Mouse (Mus musculus): ENCODE data around the gene Cog3. TPM values are rescaled to one million over a fixed set of nuclear protein-coding genes. Genes with fewer than 3 reads are reported as not detected.
A peak's percentile ranks its signal among the peaks of the same experiment; 100 is the strongest.
"Not testable (repeated sequence)": the region's sequence is repeated elsewhere in the genome, so short reads cannot be mapped to it uniquely, and the experiment has no call there.

Cog3 gene
- 10 to 100 TPM; 13.9 to 15.4 (median 14.6) TPM for total RNA-seq (2022)

DNA sequence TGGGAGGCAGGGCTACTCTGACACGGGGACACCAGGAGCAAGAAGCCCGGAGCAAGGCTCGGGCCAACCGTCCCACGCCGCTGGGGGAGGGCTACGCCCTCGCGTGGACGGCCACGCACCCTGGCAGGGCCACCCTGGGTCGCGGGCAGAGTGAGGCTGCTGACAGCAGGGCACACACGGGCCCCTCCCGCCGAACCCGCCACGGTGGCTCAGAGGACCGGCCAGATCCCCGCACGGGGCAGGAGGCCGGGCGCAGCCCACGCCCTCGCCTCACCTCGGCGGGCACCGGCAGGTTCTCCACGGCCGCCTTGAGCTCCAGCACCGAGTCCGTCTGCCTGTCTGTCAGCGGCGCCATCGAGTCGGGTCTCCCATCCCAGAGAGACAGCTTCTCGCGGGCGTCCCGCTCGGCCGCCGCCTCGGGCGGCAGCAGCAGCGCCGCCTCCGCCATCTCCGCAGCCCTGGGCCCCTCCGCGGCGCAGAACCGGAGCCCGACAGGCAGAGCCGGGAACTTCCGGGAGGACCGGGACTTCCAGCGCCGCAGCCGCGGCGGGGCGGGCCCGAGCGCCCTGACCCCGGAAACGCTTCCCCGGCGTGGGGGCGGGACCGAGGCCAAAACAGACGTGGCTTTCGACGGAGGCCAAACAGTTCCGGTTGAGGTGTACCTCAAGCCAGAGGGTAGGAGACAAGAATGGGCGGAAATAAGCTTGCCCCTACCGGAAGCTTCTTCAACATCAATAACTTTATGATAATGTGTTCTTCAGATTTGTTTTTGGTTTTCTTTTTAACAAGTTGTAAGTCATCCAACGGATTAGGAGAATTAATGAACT lies at the start of gene Cog3:
Gene Cog3, minus strand, starts transcription at position 527 of the 827 bp plus-strand sequence.
- peak; percentile 98 for DNase-seq (ENCODE audit: low spot score)

DNA sequence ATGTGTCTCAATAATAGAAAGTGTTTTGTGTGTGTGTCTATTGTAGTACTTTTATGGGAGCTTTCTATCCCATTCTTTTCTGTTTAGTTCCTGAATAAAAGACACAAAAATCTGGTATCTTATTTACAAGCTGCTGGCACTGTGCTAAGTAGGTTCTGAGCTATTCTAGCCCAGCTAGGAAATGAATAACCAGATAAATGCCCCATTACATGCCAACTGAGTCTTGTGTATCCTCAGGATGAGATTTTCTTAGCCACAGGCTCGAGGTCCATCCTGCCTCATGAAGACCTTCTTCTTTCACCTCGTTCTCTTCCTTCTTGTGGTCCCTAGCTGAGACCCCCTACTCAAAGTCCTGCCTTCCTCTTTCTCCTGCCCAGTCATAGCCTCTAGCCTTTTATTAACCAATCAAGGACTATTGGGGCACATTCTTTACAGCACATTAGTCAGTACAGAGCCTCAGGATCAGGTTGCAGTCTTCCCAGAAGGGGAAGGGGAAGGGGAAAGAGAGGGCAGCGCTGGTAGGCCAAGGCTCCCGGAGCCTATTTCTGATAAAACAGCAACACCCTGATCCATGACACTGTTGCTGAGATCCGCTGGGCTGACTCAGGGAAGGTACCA lies 43.6 kb upstream of the Cog3 start:
- DNase-seq (ENCODE audit: low spot score) = no peak

DNA sequence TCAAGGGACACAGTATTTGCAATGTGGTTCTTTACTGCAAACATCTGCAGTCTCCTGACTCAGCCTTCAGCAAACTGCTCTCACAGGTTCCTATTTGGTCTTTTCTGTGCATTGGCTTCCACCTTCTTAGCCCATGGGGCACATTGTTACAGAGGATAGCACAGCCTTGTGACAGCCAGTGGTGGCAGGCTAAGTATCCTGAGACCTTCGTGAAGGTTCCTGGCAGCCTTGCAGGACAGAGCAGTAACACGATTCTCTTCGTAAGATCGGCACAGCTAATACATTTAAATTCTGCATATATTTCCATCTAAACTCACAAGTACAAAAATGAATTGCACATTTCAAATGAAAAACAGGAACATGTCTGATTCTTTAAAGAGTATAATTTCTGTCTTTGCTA lies 41.6 kb upstream of the Cog3 start:
- no peak for DNase-seq (ENCODE audit: low spot score)

DNA sequence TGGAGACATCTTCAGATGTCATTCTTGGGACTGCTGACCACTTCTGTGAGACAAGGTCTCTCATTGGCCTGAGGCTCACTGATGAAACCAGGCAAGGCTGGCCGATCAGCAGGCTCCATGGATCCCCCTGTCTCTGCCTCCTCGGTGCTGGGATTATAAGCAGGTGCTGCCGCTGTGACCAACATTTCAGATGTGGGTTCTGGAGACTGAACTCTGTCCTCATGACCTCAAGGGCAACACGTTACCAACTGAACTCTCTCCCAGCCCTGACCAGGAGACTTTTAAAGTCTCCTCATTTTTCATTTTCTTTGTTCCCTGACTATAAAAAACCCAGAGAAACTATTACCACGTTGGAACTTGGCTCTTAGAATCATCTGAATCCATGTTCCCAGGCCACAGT lies 40.4 kb upstream of the Cog3 start:
- DNase-seq (ENCODE audit: low spot score) = no peak

DNA sequence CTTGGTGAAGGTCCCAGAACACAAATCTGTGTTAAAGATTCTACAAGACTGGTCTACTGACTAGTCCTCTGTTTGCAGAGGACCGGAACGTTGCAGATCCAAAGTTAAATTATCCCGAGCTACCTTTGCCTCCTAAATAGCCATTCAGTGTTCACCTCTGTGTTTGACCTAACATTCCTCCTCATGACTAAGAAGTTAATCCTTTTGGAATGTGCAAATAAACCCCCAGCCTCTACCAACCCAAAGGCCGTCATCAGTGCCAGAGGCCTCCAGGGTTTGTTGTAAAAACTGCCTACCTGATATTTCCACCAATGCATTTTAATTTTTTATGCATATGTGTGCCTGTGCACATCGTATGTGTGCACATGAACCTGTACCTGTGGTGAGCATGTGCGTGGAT lies 40.0 kb upstream of the Cog3 start:
- no peak for DNase-seq (ENCODE audit: low spot score)

DNA sequence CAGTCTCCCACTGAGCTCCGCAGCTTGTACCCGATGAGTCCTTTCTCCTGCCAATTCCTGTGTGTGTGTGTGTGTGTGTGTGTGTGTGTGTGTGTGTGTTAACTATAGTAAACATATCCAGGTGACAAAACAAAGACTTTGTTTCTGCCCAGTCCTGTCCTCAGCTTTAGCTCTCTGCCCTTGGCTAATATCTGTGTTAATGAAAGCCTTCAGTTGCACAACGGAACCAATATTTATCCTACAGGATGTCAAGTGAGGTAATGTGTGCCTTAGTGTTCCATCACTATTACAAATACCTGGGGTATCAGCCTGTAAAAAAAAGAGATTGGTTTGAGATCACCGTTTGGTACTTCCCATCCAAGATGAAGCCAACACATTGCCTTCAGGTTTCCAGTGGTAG lies 38.8 kb upstream of the Cog3 start:
- DNase-seq (ENCODE audit: low spot score) = no peak

DNA sequence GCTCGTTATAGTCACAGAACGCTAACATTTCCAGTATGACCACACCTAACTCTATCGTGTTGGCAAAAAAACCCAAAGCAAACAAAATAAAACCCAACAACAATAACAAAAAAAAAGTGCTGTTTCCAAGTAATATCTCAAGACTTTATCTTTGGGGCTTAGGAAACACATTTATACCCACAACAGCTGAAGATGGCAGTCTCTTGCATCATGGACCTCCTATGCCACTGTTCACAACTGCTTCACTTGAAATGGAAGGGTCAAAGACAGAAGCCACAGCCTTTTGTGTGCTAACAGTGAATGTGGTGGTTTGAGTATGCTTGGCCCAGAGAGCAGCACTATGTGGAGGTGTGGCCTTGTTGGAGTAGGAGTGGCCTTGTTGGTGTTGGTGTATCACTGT lies 37.1 kb upstream of the Cog3 start:
- no peak for DNase-seq (ENCODE audit: low spot score)

DNA sequence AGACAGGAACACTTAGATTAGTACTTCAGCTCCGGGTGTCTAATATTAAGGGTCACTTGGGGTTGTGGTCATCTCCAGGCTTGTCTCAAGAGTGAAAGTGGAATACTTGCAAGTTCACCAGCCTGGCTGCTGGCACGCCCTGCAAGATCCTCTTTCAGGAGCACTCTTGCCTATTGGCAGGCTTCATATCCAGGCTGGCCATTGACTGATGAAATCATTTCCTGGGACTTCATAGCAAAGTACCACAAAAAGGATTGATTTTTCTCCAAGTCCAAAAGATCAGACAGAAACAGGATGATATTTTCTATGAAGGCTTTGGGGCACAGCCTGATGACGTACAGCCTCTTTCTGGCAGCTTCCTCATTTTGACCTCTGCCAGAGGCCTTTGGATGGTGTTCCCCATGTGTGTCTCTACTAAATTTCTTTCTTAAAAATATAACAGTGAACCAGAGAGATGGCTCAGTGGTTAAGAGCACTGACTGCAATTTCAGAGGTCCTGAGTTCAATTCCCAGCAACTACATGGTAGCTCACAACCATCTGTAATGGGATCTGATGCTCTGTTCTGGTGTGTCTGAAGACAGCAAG lies 36.2 kb upstream of the Cog3 start:
- peak; percentile 24 for DNase-seq (ENCODE audit: low spot score)

DNA sequence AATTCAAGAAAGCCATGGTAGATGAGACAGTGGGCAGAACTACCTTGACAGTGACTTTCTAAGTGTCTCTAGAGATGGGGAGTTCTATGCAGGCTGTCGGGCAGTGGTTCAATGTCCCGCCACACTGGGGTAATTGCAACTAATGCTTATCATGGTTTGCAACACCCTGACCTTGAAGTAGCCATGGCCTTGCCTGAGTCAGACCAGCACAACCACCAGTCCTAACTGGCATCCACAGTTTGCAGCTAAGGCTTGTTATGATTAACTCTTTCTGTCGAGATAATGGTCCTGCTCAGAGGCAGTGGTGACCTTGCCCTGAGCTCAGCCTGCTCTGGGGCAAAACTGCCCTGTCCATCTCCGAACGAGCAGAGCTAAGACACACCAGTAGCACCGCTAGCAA lies 35.0 kb upstream of the Cog3 start:
- no peak for DNase-seq (ENCODE audit: low spot score)

DNA sequence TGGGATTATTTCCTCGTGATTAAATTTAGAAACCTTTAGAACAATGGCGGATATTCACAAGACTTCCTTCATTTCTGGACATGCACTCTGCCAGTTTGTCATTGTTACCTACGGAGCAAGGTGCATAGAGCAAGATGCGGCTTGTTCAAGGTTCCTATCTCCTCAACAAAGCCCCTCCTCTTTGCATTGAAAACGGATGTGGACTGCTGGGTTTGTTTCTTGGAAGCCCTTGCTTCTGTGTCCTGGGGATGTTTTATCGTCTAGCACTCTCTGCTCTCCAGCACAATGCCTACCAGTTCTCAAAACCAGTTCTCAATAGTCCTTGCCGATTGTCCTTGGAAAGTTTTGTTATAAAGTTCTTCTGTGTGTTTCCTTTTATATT lies 33.5 kb upstream of the Cog3 start:
- peak; percentile 36 for DNase-seq (ENCODE audit: low spot score)

DNA sequence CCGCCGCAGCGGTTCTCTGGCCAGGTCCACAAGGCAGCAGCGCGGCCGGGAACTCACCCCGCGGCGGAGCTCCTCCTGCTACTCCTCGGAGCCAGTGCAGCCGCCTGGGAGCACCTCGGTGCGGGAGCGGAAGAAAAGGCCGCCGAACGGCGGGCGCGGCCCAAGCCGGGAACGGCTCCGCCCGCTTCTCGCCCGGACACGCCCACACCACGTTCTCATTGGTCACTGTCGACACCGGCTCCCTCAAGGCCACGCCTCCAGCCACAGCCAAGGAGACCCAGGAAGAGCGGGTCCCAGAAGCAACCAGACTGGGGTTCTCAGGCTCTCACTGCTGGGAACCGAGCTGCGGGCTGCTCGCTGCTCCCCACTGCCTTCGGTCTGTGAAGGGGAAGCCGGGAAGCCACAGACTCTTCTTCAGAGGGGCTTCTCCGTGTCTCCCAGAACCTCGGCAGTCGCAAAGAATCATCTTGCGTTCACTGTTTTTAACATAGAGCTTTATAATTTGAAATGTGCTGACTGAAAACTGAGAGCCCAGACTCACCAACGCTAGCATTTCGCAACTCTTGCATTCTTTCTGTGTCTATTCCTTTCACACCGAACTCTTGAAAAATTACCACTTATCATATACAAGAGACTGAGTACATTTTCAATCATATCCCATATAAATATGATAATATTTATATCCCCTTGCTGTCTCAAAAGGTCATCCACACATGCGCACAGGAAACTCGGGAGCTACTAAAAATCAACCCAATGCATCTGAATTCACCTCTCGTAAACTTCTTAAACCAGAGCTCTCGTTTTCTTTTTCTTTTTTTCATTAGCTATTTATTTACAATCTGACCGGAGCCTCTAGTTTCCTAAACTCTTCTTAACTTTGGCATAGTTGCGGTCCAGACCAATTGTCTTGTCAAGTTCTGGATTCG lies 32.8 kb upstream of the Cog3 start, which contains the start of gene Slc25a30:
Gene Slc25a30, minus strand, starts transcription at position 170 of the 926 bp plus-strand sequence.
- DNase-seq (ENCODE audit: low spot score) = peak; percentile 97

DNA sequence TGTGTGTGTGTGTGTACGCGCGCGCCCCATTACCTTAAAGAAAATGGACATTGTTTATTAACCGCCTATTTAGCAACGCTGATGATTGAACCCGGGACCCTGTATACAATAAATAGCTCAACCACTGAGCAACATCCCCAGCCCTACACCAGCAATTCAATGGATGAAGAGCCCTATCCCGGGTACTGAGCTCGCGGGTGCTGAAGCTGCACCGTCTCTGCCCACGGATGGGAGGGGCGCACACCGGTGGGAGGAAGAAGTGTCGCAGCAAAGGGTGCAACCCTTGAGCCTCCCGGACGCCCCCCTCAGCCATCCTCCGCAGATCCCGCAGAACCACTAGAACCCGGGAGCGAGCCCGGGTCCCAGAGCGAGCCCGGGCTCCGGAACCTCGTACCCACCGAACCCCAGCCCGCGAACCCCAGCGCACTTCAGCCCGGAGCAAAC lies 32.1 kb upstream of the Cog3 start:
- no peak for DNase-seq (ENCODE audit: low spot score)

DNA sequence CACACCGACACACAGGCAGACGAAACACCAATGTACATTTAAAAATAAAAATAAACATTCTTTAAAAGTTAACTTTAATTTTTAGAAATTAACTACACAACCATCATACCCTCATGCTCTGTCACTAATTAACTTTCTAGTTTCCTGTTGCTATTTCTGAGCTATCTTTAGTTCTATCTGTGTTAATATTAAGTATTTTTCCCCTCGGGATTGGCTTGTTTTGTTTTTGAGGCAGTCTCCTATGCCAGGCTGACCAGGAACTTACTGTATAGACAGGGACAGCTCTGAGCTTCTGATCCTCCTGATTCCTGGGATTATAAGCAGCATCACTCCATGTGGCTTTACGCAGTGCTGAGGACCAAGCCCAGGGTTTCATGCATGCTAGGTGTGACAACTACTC lies 25.6 kb upstream of the Cog3 start:
- no peak for DNase-seq (ENCODE audit: low spot score)

DNA sequence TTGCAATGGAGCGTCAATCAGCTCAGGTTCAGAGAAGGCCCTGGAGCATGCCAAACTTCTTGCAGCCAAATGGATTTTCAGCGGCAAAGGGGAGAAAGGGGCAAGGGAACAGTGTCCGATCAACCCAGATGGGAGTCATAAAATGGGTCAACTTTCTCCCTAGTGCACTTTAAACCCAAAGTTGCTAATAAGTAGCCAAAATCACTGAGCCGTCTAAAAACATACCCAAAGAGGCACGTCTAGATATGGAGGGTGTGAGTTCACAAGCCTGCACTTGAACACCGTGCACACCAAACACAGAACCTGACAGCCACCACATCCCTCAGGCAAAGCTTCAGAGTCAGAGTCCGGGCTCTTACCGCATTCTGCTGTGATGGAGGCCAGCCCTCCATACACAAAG lies 22.3 kb upstream of the Cog3 start:
- no peak for DNase-seq (ENCODE audit: low spot score)

DNA sequence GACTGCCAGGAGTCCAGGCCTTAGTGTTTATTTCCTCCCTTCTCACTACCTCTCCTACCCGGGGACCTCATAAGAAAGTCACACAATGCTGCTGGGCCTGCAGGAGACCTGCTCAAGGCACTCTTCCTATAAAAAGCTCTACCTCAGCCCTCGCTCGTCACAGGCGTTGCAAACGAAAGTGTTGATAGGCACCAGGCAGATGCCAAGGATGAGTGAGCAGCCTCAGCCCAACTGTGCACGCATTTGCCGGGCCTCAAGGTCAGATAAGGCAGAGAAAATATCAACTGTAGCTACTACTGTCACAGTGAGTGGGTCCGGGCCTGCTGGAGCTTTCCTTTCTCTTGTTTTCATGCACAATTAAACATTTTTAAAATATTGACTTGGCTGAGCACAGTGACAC lies 19.1 kb upstream of the Cog3 start:
- DNase-seq (ENCODE audit: low spot score) = no peak

DNA sequence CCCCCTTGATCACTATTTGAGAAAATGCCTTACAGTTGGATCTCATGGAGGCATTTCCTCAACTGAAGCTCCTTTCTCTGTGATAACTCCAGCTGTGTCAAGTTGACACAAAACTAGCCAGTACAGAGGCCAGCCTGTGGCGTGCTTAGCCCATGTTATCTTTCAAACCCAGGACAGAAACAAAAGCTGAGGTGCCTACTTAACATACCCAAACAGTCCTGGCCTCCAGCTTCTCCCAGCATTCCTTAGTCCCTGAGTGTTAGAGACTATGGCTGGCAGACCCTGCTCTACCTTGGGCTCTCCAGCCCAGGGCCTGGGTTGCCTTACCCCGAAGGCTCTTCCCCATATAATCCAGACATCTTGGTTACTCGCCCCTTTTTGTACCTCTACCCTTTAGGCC lies 18.1 kb upstream of the Cog3 start:
- DNase-seq (ENCODE audit: low spot score) = not testable (repeated sequence)

DNA sequence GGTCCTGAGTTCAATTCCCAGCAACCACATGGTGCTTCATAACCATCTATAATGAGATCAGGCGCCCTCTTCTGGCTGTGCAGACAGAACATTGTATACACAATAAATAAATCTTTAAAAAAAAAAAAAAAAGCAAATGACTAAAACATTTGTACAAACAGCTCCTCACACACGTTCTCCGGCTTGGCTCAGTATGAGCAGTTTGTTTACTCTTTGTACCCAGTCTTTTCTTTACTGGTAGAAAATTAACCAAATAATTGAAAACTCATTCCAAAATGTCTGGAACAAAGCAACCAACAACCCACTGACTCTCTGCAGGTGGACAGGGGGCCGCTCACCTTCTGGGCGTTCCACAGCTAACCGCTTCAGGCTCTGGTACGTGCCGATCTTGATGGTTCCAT lies 16.8 kb upstream of the Cog3 start:
- no peak for DNase-seq (ENCODE audit: low spot score)

DNA sequence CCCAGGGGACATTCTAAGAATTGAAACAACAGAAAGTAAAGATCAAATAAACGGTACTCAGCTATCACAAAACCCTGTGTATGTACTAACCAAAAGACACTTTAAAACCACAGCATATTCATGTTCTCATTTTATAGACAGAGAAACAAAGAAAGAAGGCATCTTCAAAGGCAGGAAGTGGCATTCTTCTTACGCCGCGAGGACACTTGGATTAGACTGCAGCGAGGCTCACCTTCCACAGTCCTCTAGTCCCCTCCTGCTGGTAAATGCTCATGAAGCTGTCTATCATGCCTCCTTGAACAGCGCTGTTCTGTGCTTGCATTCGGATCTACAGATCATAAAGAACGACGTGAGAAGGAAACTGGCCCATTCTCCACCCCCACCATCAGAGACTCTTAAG lies 15.0 kb upstream of the Cog3 start:
- DNase-seq (ENCODE audit: low spot score) = no peak

DNA sequence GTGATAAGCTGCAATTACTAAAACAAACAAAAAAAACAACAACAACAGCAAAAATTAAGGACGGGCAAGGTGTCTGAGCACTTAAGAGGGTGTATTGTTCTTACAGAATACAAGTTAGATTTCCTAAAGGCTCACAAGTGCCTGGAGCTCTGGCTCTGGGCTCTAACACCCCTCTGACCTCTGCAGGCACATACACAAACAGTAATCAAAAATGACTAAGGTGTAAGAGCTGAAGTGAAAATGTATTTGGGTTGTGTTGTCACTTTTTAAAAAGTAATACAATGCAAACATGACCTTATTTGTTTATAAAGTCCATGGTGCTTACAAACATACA lies 13.9 kb upstream of the Cog3 start:
- DNase-seq (ENCODE audit: low spot score) = no peak

DNA sequence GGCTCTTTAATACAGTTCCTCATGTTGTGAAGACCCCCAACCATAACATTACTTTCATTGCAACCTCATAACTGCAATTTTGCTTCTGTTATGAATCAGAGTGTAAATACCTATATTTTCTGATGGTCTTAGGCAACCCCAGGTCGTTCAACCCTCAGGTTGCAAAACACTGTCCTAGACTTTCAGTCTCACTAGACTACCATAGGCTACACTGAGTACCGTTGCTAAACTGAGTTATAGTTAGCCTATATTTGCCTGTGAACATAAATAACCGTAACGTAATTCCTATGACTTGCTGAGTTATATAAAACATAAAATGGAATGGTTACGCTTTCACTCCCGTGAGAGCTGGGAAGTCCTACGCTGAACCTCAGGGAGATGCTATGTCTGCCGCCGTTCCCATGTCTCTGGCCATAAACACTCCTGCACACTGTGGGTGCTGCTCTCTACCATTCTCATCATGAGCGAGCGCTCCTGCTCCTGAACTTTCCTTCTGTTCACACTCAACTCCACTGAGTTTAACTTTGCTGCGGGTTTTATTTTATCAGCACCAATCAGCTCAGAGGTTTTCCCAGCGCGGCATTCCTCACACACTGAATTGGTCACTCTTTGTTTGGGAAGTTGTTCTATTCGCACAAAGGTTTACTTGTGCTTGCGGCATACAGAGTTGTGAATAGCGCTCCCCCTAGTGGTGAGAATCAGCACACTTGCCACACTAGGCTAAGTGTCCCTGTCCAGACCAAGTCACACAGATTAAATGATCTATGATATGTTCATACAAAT lies 13.4 kb upstream of the Cog3 start:
- DNase-seq (ENCODE audit: low spot score) = peak; percentile 67
